Mouse (Mus musculus) activated CD4-positive, CD25-positive, alpha-beta regulatory T cell, adult 4 months (primary cell): ENCODE measurements around the gene Gm21800. TPM values are rescaled to one million over a fixed set of nuclear protein-coding genes. Genes with fewer than 3 reads are reported as not detected.
"Not testable (repeated sequence)": the region's sequence is repeated elsewhere in the genome, so short reads cannot be mapped to it uniquely, and the experiment has no call there.

Experiments used
- ATAC-seq: one replicate; pipeline ENCODE4 v1.8.0; 2017
- polyA plus RNA-seq, 2 experiments: library from polyadenylated mRNA; unstranded; fragments of 100-300 nt; shearing (Covaris generic); gene quantifications; one replicate each; pipeline ENCODE4 v1.2.1; 2017

Gene Gm21800
- polyA plus RNA-seq = not detected

- ATAC-seq = not testable (repeated sequence)
Measured at GRCm38 (mm10) chrY:41406198-41406597, at the start of gene Gm21800. Gm21800 (plus strand) TSS chrY:41406498.
